Mouse (Mus musculus): ENCODE measurements at regions not wholly inside any gene's neighbourhood (a gene's known extent, or its start where the extent isn't known, plus 50 kb on each side); places are given as distances from the start of the nearest gene placed in this dataset.

GRCm38 (mm10) chr13:112001155-112002025 is 192.6 kb upstream of the Map3k1 start:
- DNase-seq (ENCODE audit: low read depth) = peak; percentile 96

GRCm38 (mm10) chr13:112002661-112003347 is 194.0 kb upstream of the Map3k1 start:
- peak; percentile 81 for DNase-seq (ENCODE audit: low read depth)

- DNase-seq (ENCODE audit: low read depth) = no peak
Observed at GRCm38 (mm10) chr13:112003445-112003844, 194.7 kb upstream of the Map3k1 start.

- DNase-seq (ENCODE audit: low read depth) = peak; percentile 57
Observed at GRCm38 (mm10) chr13:112004126-112004525, 195.3 kb upstream of the Map3k1 start.

- DNase-seq (ENCODE audit: low read depth) = peak; percentile 38
Observed at GRCm38 (mm10) chr13:112005421-112005820, 196.6 kb upstream of the Map3k1 start.

- no peak for DNase-seq (ENCODE audit: low read depth)
Observed at GRCm38 (mm10) chr13:112008806-112009205, 200.0 kb upstream of the Map3k1 start.

- peak; percentile 47 for DNase-seq (ENCODE audit: low read depth)
Observed at GRCm38 (mm10) chr13:112009288-112009687, 200.5 kb upstream of the Map3k1 start.

- no peak for DNase-seq (ENCODE audit: low read depth)
Observed at GRCm38 (mm10) chr13:112010464-112010863, 201.7 kb upstream of the Map3k1 start.

GRCm38 (mm10) chr13:112012640-112013039 is 203.8 kb upstream of the Map3k1 start:
- no peak for DNase-seq (ENCODE audit: low read depth)

GRCm38 (mm10) chr13:112015083-112015482 is 206.3 kb upstream of the Map3k1 start:
- no peak for DNase-seq (ENCODE audit: low read depth)

- no peak for DNase-seq (ENCODE audit: low read depth)
Observed at GRCm38 (mm10) chr13:112016280-112016679, 207.5 kb upstream of the Map3k1 start.

GRCm38 (mm10) chr13:112018497-112019281 is 209.9 kb upstream of the Map3k1 start:
- no peak for DNase-seq (ENCODE audit: low read depth)

- DNase-seq (ENCODE audit: low read depth) = no peak
Observed at GRCm38 (mm10) chr13:112019575-112019974, 210.8 kb upstream of the Map3k1 start.

- DNase-seq (ENCODE audit: low read depth) = no peak
Observed at GRCm38 (mm10) chr13:112023171-112023570, 214.4 kb upstream of the Map3k1 start.

GRCm38 (mm10) chr13:112024667-112025585 is 216.1 kb upstream of the Map3k1 start:
- no peak for DNase-seq (ENCODE audit: low read depth)

GRCm38 (mm10) chr13:112025586-112025950 is 216.8 kb upstream of the Map3k1 start:
- DNase-seq (ENCODE audit: low read depth) = no peak

GRCm38 (mm10) chr13:112027736-112028135 is 218.9 kb upstream of the Map3k1 start:
- no peak for DNase-seq (ENCODE audit: low read depth)

GRCm38 (mm10) chr13:112031061-112031460 is 222.3 kb upstream of the Map3k1 start:
- no peak for DNase-seq (ENCODE audit: low read depth)

- no peak for DNase-seq (ENCODE audit: low read depth)
Observed at GRCm38 (mm10) chr13:112031631-112032320, 223.0 kb upstream of the Map3k1 start.

- no peak for DNase-seq (ENCODE audit: low read depth)
Observed at GRCm38 (mm10) chr13:112037731-112038380, 229.1 kb upstream of the Map3k1 start.
